Mouse (Mus musculus) ovary, postnatal 10 days (tissue): Measurements from ENCODE around the gene Proca1.
A peak's percentile ranks its signal among the peaks of the same experiment; 100 is the strongest.

Source experiments
- DNase-seq: peaks from one replicate; pipeline ENCODE4 v3.0.0; 2022; ENCODE audit warnings: low spot score

Gene Proca1

GRCm38 (mm10) chr11:78193113-78193512 lies at the start of gene Proca1:
TSS of gene Proca1 (plus strand) at chr11:78193392.
- DNase-seq, result no peak

GRCm38 (mm10) chr11:78143520-78143919 lies 49.7 kb upstream of the Proca1 start:
- no peak for DNase-seq

GRCm38 (mm10) chr11:78146168-78146567 lies 47.0 kb upstream of the Proca1 start:
- DNase-seq, result no peak

GRCm38 (mm10) chr11:78146707-78147543 lies 46.3 kb upstream of the Proca1 start:
- DNase-seq, result no peak

GRCm38 (mm10) chr11:78151161-78151560 lies 42.0 kb upstream of the Proca1 start:
- no peak for DNase-seq

GRCm38 (mm10) chr11:78152299-78153231 lies 40.6 kb upstream of the Proca1 start:
- DNase-seq, result no peak

GRCm38 (mm10) chr11:78153778-78154177 lies 39.4 kb upstream of the Proca1 start:
- no peak for DNase-seq

GRCm38 (mm10) chr11:78155674-78156073 lies 37.5 kb upstream of the Proca1 start:
- DNase-seq, result no peak

- no peak for DNase-seq
These were observed 37.0 kb upstream of the Proca1 start for GRCm38 (mm10) chr11:78156156-78156699.

- no peak for DNase-seq
These were observed 34.1 kb upstream of the Proca1 start for GRCm38 (mm10) chr11:78159096-78159495.

- no peak for DNase-seq
These were observed 33.6 kb upstream of the Proca1 start for GRCm38 (mm10) chr11:78159557-78159956.

GRCm38 (mm10) chr11:78160171-78160570 lies 33.0 kb upstream of the Proca1 start:
- no peak for DNase-seq

- no peak for DNase-seq
These were observed 32.5 kb upstream of the Proca1 start for GRCm38 (mm10) chr11:78160675-78161074.

- no peak for DNase-seq
These were observed 32.0 kb upstream of the Proca1 start for GRCm38 (mm10) chr11:78161169-78161568.

GRCm38 (mm10) chr11:78161968-78162367 lies 31.2 kb upstream of the Proca1 start:
- DNase-seq, result no peak

GRCm38 (mm10) chr11:78162504-78162903 lies 30.7 kb upstream of the Proca1 start:
- no peak for DNase-seq

GRCm38 (mm10) chr11:78163045-78163444 lies 30.1 kb upstream of the Proca1 start:
- no peak for DNase-seq

- peak; percentile 62 for DNase-seq
These were observed 29.2 kb upstream of the Proca1 start for GRCm38 (mm10) chr11:78163681-78164603.

- DNase-seq, result no peak
These were observed 28.6 kb upstream of the Proca1 start for GRCm38 (mm10) chr11:78164604-78164923.

GRCm38 (mm10) chr11:78164924-78165760 lies 28.1 kb upstream of the Proca1 start, which contains the start of gene Traf4:
TSS of gene Traf4 (minus strand) at chr11:78165589.
- peak; percentile 67 for DNase-seq

GRCm38 (mm10) chr11:78165761-78166109 lies 27.5 kb upstream of the Proca1 start:
- no peak for DNase-seq
